Mouse (Mus musculus): ENCODE measurements at regions not wholly inside any gene's neighbourhood (a gene's known extent, or its start where the extent isn't known, plus 50 kb on each side); places are given as distances from the start of the nearest gene placed in this dataset.

GRCm38 (mm10) chr13:113536306-113536705 lies 82.1 kb downstream of the Snx18 start:
- 0 out of 2 replicates have a peak, but pooled peaks cover 2% of the 10 kb centered on the region for H3K4me1 ChIP-seq (ENCODE audit: control insufficient read depth, insufficient read depth, insufficient read length, low read length)
- H3K4me3 ChIP-seq (ENCODE audit: insufficient read depth, low read depth, low read length): no peak overlapping the region
- no peak overlapping the region for H3K27ac ChIP-seq (replicated peaks; ENCODE audit: low read depth, low read length)

- Histone ChIP-seq H3K4me3 (ENCODE audit: insufficient read depth, low read depth, low read length) (no peak overlapping the region), H3K27ac (replicated peaks; ENCODE audit: low read depth, low read length) (peak overlapping the region; percentile 33), H3K4me1 (ENCODE audit: control insufficient read depth, insufficient read depth, insufficient read length, low read length) (0 out of 2 replicates have a peak, but pooled peaks cover 2% of the 10 kb centered on the region)
Observed at GRCm38 (mm10) chr13:113534664-113535455, 83.5 kb downstream of the Snx18 start.

GRCm38 (mm10) chr13:113533884-113534445 lies 84.4 kb downstream of the Snx18 start:
- Histone ChIP-seq H3K4me3 (ENCODE audit: insufficient read depth, low read depth, low read length) (no peak overlapping the region), H3K4me1 (ENCODE audit: control insufficient read depth, insufficient read depth, insufficient read length, low read length) (0 out of 2 replicates have a peak, but pooled peaks cover 2% of the 10 kb centered on the region), H3K27ac (replicated peaks; ENCODE audit: low read depth, low read length) (peak overlapping the region; percentile 45)

GRCm38 (mm10) chr13:113526997-113527396 lies 91.4 kb downstream of the Snx18 start:
- no peak overlapping the region for H3K4me3 ChIP-seq (ENCODE audit: insufficient read depth, low read depth, low read length)
- H3K4me1 ChIP-seq (ENCODE audit: control insufficient read depth, insufficient read depth, insufficient read length, low read length): no peaks in the 10 kb centered on the region
- no peak overlapping the region for H3K27ac ChIP-seq (replicated peaks; ENCODE audit: low read depth, low read length)

GRCm38 (mm10) chr13:113523503-113523902 lies 94.9 kb downstream of the Snx18 start:
- H3K4me3 ChIP-seq (ENCODE audit: insufficient read depth, low read depth, low read length): no peak overlapping the region
- H3K4me1 ChIP-seq (ENCODE audit: control insufficient read depth, insufficient read depth, insufficient read length, low read length): peaks cover 2% of the 10 kb centered on the region; the same call in 1 of the 2 replicates
- H3K27ac ChIP-seq (replicated peaks; ENCODE audit: low read depth, low read length): no peak overlapping the region

- no peak overlapping the region for H3K27ac ChIP-seq (replicated peaks; ENCODE audit: low read depth, low read length)
- no peak overlapping the region for H3K4me3 ChIP-seq (ENCODE audit: insufficient read depth, low read depth, low read length)
- peaks cover 2% of the 10 kb centered on the region; the same call in 1 of the 2 replicates for H3K4me1 ChIP-seq (ENCODE audit: control insufficient read depth, insufficient read depth, insufficient read length, low read length)
Observed at GRCm38 (mm10) chr13:113518144-113518543, 100.2 kb downstream of the Snx18 start.

- H3K27ac ChIP-seq (replicated peaks; ENCODE audit: low read depth, low read length): no peak overlapping the region
Observed at GRCm38 (mm10) chr13:113516102-113516501, 102.3 kb downstream of the Snx18 start.

GRCm38 (mm10) chr13:113515162-113515600 lies 103.2 kb downstream of the Snx18 start:
- Histone ChIP-seq H3K4me1 (ENCODE audit: control insufficient read depth, insufficient read depth, insufficient read length, low read length) (no peaks in the 10 kb centered on the region), H3K4me3 (ENCODE audit: insufficient read depth, low read depth, low read length) (no peak overlapping the region), H3K27ac (replicated peaks; ENCODE audit: low read depth, low read length) (no peak overlapping the region)

More at GRCm38 (mm10) chr13:113516102-113516501, 102.3 kb downstream of the Snx18 start:
- H3K4me1 ChIP-seq (ENCODE audit: control insufficient read depth, insufficient read depth, insufficient read length, low read length): peaks cover under 1% of the 10 kb centered on the region; the same call in 1 of the 2 replicates
- no peak overlapping the region for H3K4me3 ChIP-seq (ENCODE audit: insufficient read depth, low read depth, low read length)

- Histone ChIP-seq H3K4me1 (ENCODE audit: control insufficient read depth, insufficient read depth, insufficient read length, low read length) (peaks cover 8% of the 10 kb centered on the region), H3K4me3 (ENCODE audit: insufficient read depth, low read depth, low read length) (no peak overlapping the region), H3K27ac (replicated peaks; ENCODE audit: low read depth, low read length) (peak overlapping the region; percentile 70)
Observed at GRCm38 (mm10) chr13:113509403-113510185, 108.8 kb downstream of the Snx18 start.

- Histone ChIP-seq H3K4me1 (ENCODE audit: control insufficient read depth, insufficient read depth, insufficient read length, low read length) (peaks cover 8% of the 10 kb centered on the region), H3K27ac (replicated peaks; ENCODE audit: low read depth, low read length) (no peak overlapping the region), H3K4me3 (ENCODE audit: insufficient read depth, low read depth, low read length) (no peak overlapping the region)
Observed at GRCm38 (mm10) chr13:113508124-113508728, 110.1 kb downstream of the Snx18 start.

GRCm38 (mm10) chr13:113502528-113502927 lies 115.8 kb downstream of the Snx18 start:
- Histone ChIP-seq H3K4me1 (ENCODE audit: control insufficient read depth, insufficient read depth, insufficient read length, low read length) (peaks cover 6% of the 10 kb centered on the region; the same call in 1 of the 2 replicates), H3K27ac (replicated peaks; ENCODE audit: low read depth, low read length) (no peak overlapping the region), H3K4me3 (ENCODE audit: insufficient read depth, low read depth, low read length) (no peak overlapping the region)

- Histone ChIP-seq H3K4me1 (ENCODE audit: control insufficient read depth, insufficient read depth, insufficient read length, low read length) (peaks cover 6% of the 10 kb centered on the region; the same call in 1 of the 2 replicates), H3K4me3 (ENCODE audit: insufficient read depth, low read depth, low read length) (no peak overlapping the region), H3K27ac (replicated peaks; ENCODE audit: low read depth, low read length) (no peak overlapping the region)
Observed at GRCm38 (mm10) chr13:113502059-113502458, 116.3 kb downstream of the Snx18 start.

- peaks cover 6% of the 10 kb centered on the region; the same call in 1 of the 2 replicates for H3K4me1 ChIP-seq (ENCODE audit: control insufficient read depth, insufficient read depth, insufficient read length, low read length)
- no peak overlapping the region for H3K4me3 ChIP-seq (ENCODE audit: insufficient read depth, low read depth, low read length)
- H3K27ac ChIP-seq (replicated peaks; ENCODE audit: low read depth, low read length): no peak overlapping the region
Observed at GRCm38 (mm10) chr13:113500373-113500990, 117.9 kb downstream of the Snx18 start.

GRCm38 (mm10) chr13:113499079-113499710 lies 119.2 kb downstream of the Snx18 start:
- H3K27ac ChIP-seq (replicated peaks; ENCODE audit: low read depth, low read length): 0 out of 2 replicates have a peak overlapping the region, but pooled peaks have one; percentile 23

More at GRCm38 (mm10) chr13:113499079-113499710, 119.2 kb downstream of the Snx18 start:
- Histone ChIP-seq H3K4me1 (ENCODE audit: control insufficient read depth, insufficient read depth, insufficient read length, low read length) (peaks cover 6% of the 10 kb centered on the region; the same call in 1 of the 2 replicates), H3K4me3 (ENCODE audit: insufficient read depth, low read depth, low read length) (no peak overlapping the region)

Measured in brown adipose tissue, adult 24 weeks (tissue).